Mouse (Mus musculus): ENCODE data around the gene Gm28305. TPM values are rescaled to one million over a fixed set of nuclear protein-coding genes. Genes with fewer than 3 reads are reported as not detected.
A peak's percentile ranks its signal among the peaks of the same experiment; 100 is the strongest.

Gene Gm28305
- polyA plus RNA-seq (2015; fragmentation: Nextera tagmentation; extraction: Ambion mirVana), result not detected in 2 replicates

- DNase-seq (ENCODE audit: low spot score), result no peak
Observed at GRCm38 (mm10) chr9:104040362-104040761, at the start of gene Gm28305. TSS of gene Gm28305 (plus strand) at chr9:104040662.

GRCm38 (mm10) chr9:103996496-103996895 lies 44.0 kb upstream of the Gm28305 start:
- peak; percentile 70 for DNase-seq (ENCODE audit: low spot score)

GRCm38 (mm10) chr9:104000601-104001000 lies 39.9 kb upstream of the Gm28305 start:
- no peak for DNase-seq (ENCODE audit: low spot score)

GRCm38 (mm10) chr9:104001921-104002859 lies 38.3 kb upstream of the Gm28305 start, which contains the start of gene Nphp3:
TSS of gene Nphp3 (plus strand) at chr9:104002544.
- peak; percentile 95 for DNase-seq (ENCODE audit: low spot score)

- peak; percentile 74 for DNase-seq (ENCODE audit: low spot score)
Observed at GRCm38 (mm10) chr9:104002913-104003330, 37.5 kb upstream of the Gm28305 start.

GRCm38 (mm10) chr9:104014526-104014925 lies 25.9 kb upstream of the Gm28305 start:
- no peak for DNase-seq (ENCODE audit: low spot score)

GRCm38 (mm10) chr9:104021026-104021425 lies 19.4 kb upstream of the Gm28305 start:
- DNase-seq (ENCODE audit: low spot score), result no peak

- no peak for DNase-seq (ENCODE audit: low spot score)
Observed at GRCm38 (mm10) chr9:104027186-104027585, 13.3 kb upstream of the Gm28305 start.

GRCm38 (mm10) chr9:104029861-104030260 lies 10.6 kb upstream of the Gm28305 start:
- no peak for DNase-seq (ENCODE audit: low spot score)

- no peak for DNase-seq (ENCODE audit: low spot score)
Observed at GRCm38 (mm10) chr9:104034231-104034630, 6.2 kb upstream of the Gm28305 start.

- DNase-seq (ENCODE audit: low spot score), result no peak
Observed at GRCm38 (mm10) chr9:104034718-104035117, 5.7 kb upstream of the Gm28305 start.

GRCm38 (mm10) chr9:104035261-104036015 lies 5.0 kb upstream of the Gm28305 start:
- DNase-seq (ENCODE audit: low spot score), result peak; percentile 63

GRCm38 (mm10) chr9:104038266-104038665 lies 2.2 kb upstream of the Gm28305 start:
- DNase-seq (ENCODE audit: low spot score), result no peak

- DNase-seq (ENCODE audit: low spot score), result no peak
Observed at GRCm38 (mm10) chr9:104039031-104039695, 1.3 kb upstream of the Gm28305 start.

GRCm38 (mm10) chr9:104039742-104040141 lies 720 bp upstream of the Gm28305 start:
- DNase-seq (ENCODE audit: low spot score), result no peak

- no peak for DNase-seq (ENCODE audit: low spot score)
Observed at GRCm38 (mm10) chr9:104043676-104044075, 3.2 kb downstream of the Gm28305 start.

GRCm38 (mm10) chr9:104051028-104051427 lies 10.6 kb downstream of the Gm28305 start:
- DNase-seq (ENCODE audit: low spot score), result no peak

GRCm38 (mm10) chr9:104062430-104063243 lies 22.2 kb downstream of the Gm28305 start, which contains the start of gene Uba5:
TSS of gene Uba5 (minus strand) at chr9:104063134.
- no peak for DNase-seq (ENCODE audit: low spot score)

GRCm38 (mm10) chr9:104063244-104063961 lies 22.9 kb downstream of the Gm28305 start, which contains the start of gene Acad11:
TSS of gene Acad11 (plus strand) at chr9:104063377.
- peak; percentile 90 for DNase-seq (ENCODE audit: low spot score)

- no peak for DNase-seq (ENCODE audit: low spot score)
Observed at GRCm38 (mm10) chr9:104064571-104064970, 24.1 kb downstream of the Gm28305 start.

Data from thymus, postnatal 0 days (tissue).